Mouse (Mus musculus) MEL (cell line): ENCODE data around the gene Dnah6. TPM values are rescaled to one million over a fixed set of nuclear protein-coding genes. Genes with fewer than 3 reads are reported as not detected.

Experiments
- polyA plus RNA-seq, 2 experiments: library from polyadenylated mRNA; stranded (reverse) in 1 of 2; unstranded in 1 of 2; fragments of >175 nt in 1 of 2; fragments of >200 nt in 1 of 2; gene quantifications; 2 replicates each; pipeline versions ENCODE4 v1.2.1 to v1.2.4; 2012; ENCODE audit warnings: low replicate concordance in 2 of 2, low read depth in 1 of 2; ENCODE audit not compliant: insufficient read length in 2 of 2, insufficient read depth in 1 of 2, missing spikeins in 1 of 2
- total RNA-seq: library from RNA; depleted of rRNA; stranded (reverse); fragments of 300-350 nt; gene quantifications from 2 replicates; pipeline ENCODE4 v1.2.3, GENCODE M21; 2012; rRNA removed

Dnah6 gene
- total and polyA plus RNA-seq, 3 experiments = not detected

Other genes starting within 250 kb of the Dnah6 start
- 153 and 158 TPM in 2 replicates for gene Suclg1, start 26.7 kb upstream of the Dnah6 start, total RNA-seq
- gene Suclg1, start 26.7 kb upstream of the Dnah6 start, polyA plus RNA-seq = 100 to 1,000 TPM in 1 of 2 experiments, not detected in 1; 207 TPM
- gene 4931417E11Rik, start 248.0 kb upstream of the Dnah6 start, total RNA-seq = not detected in 2 replicates
- not detected for gene 4931417E11Rik, start 248.0 kb upstream of the Dnah6 start, polyA plus RNA-seq